Mouse (Mus musculus): ENCODE data around the gene Zfp958. TPM values are rescaled to one million over a fixed set of nuclear protein-coding genes. Genes with fewer than 3 reads are reported as not detected.

Gene Zfp958
- total RNA-seq, 1 experiment, result 16.7 TPM

DNA sequence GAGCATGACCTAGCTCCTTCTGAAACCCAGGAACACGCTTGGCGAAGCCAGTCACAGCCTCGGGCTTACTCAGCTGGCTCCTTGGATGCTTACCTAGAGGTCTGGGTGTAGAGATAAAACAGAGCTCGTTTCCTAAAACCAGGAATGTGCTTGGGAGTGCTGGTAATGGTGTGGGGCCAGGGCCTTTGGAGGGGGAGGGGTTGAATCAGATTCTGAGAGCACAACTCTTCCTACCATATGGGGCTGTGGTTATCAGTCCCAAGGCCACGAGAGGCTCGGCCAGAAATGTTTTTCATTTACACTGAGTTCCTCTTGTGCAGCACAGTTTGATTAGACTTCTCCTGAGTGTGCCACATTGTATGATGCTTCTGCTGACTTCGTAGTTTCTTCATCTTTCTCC, 63.6 kb downstream of the Zfp958 start:
- in situ Hi-C loops (cut with MboI; ENCODE audit: low sequenced_read_pairs in 2 of 2, unreplicated experiment in 2 of 2), result no loop called here
- Histone ChIP-seq H3K27ac (ENCODE audit: insufficient read depth, low read depth, low read length, poor library complexity, severe bottlenecking) (no peak overlapping the region; the same call in 1 of the 2 replicates), H3K4me1 (ENCODE audit: control insufficient read depth in 2 of 2, insufficient read depth in 2 of 2, low read length in 2 of 2, poor library complexity in 1 of 2) (no peaks in the 10 kb centered on the region; a peak in 1 of 4 replicates), H3K9ac (ENCODE audit: insufficient read depth, low read depth, low read length, poor library complexity, severe bottlenecking) (peak overlapping the region; percentile 20; the same call in 1 of the 2 replicates), H3K4me3 (ENCODE audit: insufficient read depth in 1 of 2, low read depth in 1 of 2, low read length in 2 of 2, poor library complexity in 1 of 2, severe bottlenecking in 1 of 2) (peak overlapping the region; percentile 86 to 91), H3K9me3 (ENCODE audit: control insufficient read depth, insufficient read depth, low read depth, low read length) (peaks cover 2% of the 10 kb centered on the region; the same call in 1 of the 2 replicates), H3K36me3 (ENCODE audit: control insufficient read depth, insufficient read depth, low read length, poor library complexity, severe bottlenecking) (peaks cover 4% of the 10 kb centered on the region; the same call in 1 of the 2 replicates)
- TF ChIP-seq CHD2 (IDR thresholded peaks at IDR 0.05; ENCODE audit: low read depth, low read length) (no peak), ZC3H11A (IDR thresholded peaks at IDR 0.05; ENCODE audit: borderline replicate concordance, low read depth, low read length) (no peak), MAFK (IDR thresholded peaks at IDR 0.05; ENCODE audit: insufficient read depth, low read depth, low read length) (no peak), ZNF384 (IDR thresholded peaks at IDR 0.05; ENCODE audit: low read depth, low read length) (no peak), HCFC1 (IDR thresholded peaks at IDR 0.05; ENCODE audit: borderline replicate concordance, insufficient read depth, low read length) (no peak)
- DNase-seq (ENCODE audit: low read depth, low spot score), result no peak

GRCm38 (mm10) chr8:4677265-4678217, 64.6 kb downstream of the Zfp958 start:
- H3K4me3 ChIP-seq (ENCODE audit: insufficient read depth in 1 of 2, low read depth in 1 of 2, low read length in 2 of 2, poor library complexity in 1 of 2, severe bottlenecking in 1 of 2), result peak overlapping the region; percentile 86 to 91
- peaks cover 4% of the 10 kb centered on the region; the same call in 1 of the 2 replicates for H3K36me3 ChIP-seq (ENCODE audit: control insufficient read depth, insufficient read depth, low read length, poor library complexity, severe bottlenecking)
- peak; percentile 92 for DNase-seq (ENCODE audit: low read depth, low spot score)
- no peaks in the 10 kb centered on the region; a peak in 1 of 4 replicates for H3K4me1 ChIP-seq (ENCODE audit: control insufficient read depth in 2 of 2, insufficient read depth in 2 of 2, low read length in 2 of 2, poor library complexity in 1 of 2)
- H3K9me3 ChIP-seq (ENCODE audit: control insufficient read depth, insufficient read depth, low read depth, low read length), result peaks cover 2% of the 10 kb centered on the region; the same call in 1 of the 2 replicates
- peak overlapping the region; percentile 88 for H3K9ac ChIP-seq (ENCODE audit: insufficient read depth, low read depth, low read length, poor library complexity, severe bottlenecking)
- H3K27ac ChIP-seq (ENCODE audit: insufficient read depth, low read depth, low read length, poor library complexity, severe bottlenecking), result peak overlapping the region; percentile 92
- in situ Hi-C loops (cut with MboI; ENCODE audit: low sequenced_read_pairs in 2 of 2, unreplicated experiment in 2 of 2), result no loop called here
- peak; percentile 94 for TF ChIP-seq HCFC1 (IDR thresholded peaks at IDR 0.05; ENCODE audit: borderline replicate concordance, insufficient read depth, low read length)
- TF ChIP-seq CHD2 (IDR thresholded peaks at IDR 0.05; ENCODE audit: low read depth, low read length), result peak; percentile 93
- TF ChIP-seq MAFK (IDR thresholded peaks at IDR 0.05; ENCODE audit: insufficient read depth, low read depth, low read length), result no peak
- TF ChIP-seq ZNF384 (IDR thresholded peaks at IDR 0.05; ENCODE audit: low read depth, low read length), result no peak

DNA sequence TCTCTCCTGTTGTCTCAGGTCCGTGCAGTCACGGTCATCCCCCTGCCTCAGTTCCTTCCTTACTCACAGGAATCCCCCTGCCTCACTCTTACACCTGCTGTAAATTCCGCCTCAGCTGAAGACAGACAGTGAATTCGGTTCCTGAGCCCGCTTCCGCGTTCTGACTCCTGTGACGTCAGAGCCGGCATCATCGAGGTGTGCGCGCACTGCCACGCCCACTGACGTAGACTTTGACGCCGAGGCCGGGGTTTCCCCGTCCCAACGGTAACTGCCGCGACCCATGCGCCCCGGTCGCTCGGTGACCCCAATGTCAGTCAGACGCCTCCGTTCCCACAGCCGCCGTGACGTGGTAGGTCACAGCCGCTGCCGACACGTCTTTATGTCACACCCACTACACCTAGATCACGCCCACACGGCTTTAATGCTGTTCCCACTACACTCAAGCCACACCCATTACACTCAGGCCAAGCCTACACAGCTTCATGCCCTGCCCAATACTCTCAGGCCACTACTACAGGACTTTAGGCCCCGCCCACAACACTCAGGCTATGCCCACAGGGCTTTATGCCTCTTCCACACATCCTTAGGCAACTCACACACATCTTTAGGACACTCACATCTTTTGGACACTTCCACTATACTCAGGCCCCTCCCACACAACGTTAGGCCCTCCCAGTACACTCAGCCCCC, 65.4 kb downstream of the Zfp958 start:
- H3K4me1 ChIP-seq (ENCODE audit: control insufficient read depth in 2 of 2, insufficient read depth in 2 of 2, low read length in 2 of 2, poor library complexity in 1 of 2), result no peaks in the 10 kb centered on the region; a peak in 1 of 4 replicates
- peak overlapping the region; percentile 86 for H3K27ac ChIP-seq (ENCODE audit: insufficient read depth, low read depth, low read length, poor library complexity, severe bottlenecking)
- in situ Hi-C loops (cut with MboI; ENCODE audit: low sequenced_read_pairs in 2 of 2, unreplicated experiment in 2 of 2), result no loop called here
- peaks cover 4% of the 10 kb centered on the region; the same call in 1 of the 2 replicates for H3K36me3 ChIP-seq (ENCODE audit: control insufficient read depth, insufficient read depth, low read length, poor library complexity, severe bottlenecking)
- TF ChIP-seq ZNF384 (IDR thresholded peaks at IDR 0.05; ENCODE audit: low read depth, low read length) (no peak), ZC3H11A (IDR thresholded peaks at IDR 0.05; ENCODE audit: borderline replicate concordance, low read depth, low read length) (no peak), HCFC1 (IDR thresholded peaks at IDR 0.05; ENCODE audit: borderline replicate concordance, insufficient read depth, low read length) (no peak), MAFK (IDR thresholded peaks at IDR 0.05; ENCODE audit: insufficient read depth, low read depth, low read length) (no peak), CHD2 (IDR thresholded peaks at IDR 0.05; ENCODE audit: low read depth, low read length) (no peak)
- H3K9me3 ChIP-seq (ENCODE audit: control insufficient read depth, insufficient read depth, low read depth, low read length), result peaks cover 2% of the 10 kb centered on the region; the same call in 1 of the 2 replicates
- H3K4me3 ChIP-seq (ENCODE audit: insufficient read depth in 1 of 2, low read depth in 1 of 2, low read length in 2 of 2, poor library complexity in 1 of 2, severe bottlenecking in 1 of 2), result peak overlapping the region; percentile 83 to 91
- peak overlapping the region; percentile 65 for H3K9ac ChIP-seq (ENCODE audit: insufficient read depth, low read depth, low read length, poor library complexity, severe bottlenecking)
- DNase-seq (ENCODE audit: low read depth, low spot score), result peak; percentile 51

- H3K36me3 ChIP-seq (ENCODE audit: control insufficient read depth, insufficient read depth, low read length, poor library complexity, severe bottlenecking), result peaks cover 4% of the 10 kb centered on the region; the same call in 1 of the 2 replicates
- peaks cover 2% of the 10 kb centered on the region; the same call in 1 of the 2 replicates for H3K9me3 ChIP-seq (ENCODE audit: control insufficient read depth, insufficient read depth, low read depth, low read length)
- DNase-seq (ENCODE audit: low read depth, low spot score), result no peak
- in situ Hi-C loops (cut with MboI; ENCODE audit: low sequenced_read_pairs in 2 of 2, unreplicated experiment in 2 of 2), result no loop called here
- TF ChIP-seq HCFC1 (IDR thresholded peaks at IDR 0.05; ENCODE audit: borderline replicate concordance, insufficient read depth, low read length) (no peak), ZC3H11A (IDR thresholded peaks at IDR 0.05; ENCODE audit: borderline replicate concordance, low read depth, low read length) (no peak), MAFK (IDR thresholded peaks at IDR 0.05; ENCODE audit: insufficient read depth, low read depth, low read length) (no peak), ZNF384 (IDR thresholded peaks at IDR 0.05; ENCODE audit: low read depth, low read length) (no peak), CHD2 (IDR thresholded peaks at IDR 0.05; ENCODE audit: low read depth, low read length) (no peak)
- H3K4me1 ChIP-seq (ENCODE audit: control insufficient read depth in 2 of 2, insufficient read depth in 2 of 2, low read length in 2 of 2, poor library complexity in 1 of 2), result no peaks in the 10 kb centered on the region; a peak in 1 of 4 replicates
- peak overlapping the region; percentile 86; the same call in 1 of the 2 replicates for H3K27ac ChIP-seq (ENCODE audit: insufficient read depth, low read depth, low read length, poor library complexity, severe bottlenecking)
- no peak overlapping the region for H3K9ac ChIP-seq (ENCODE audit: insufficient read depth, low read depth, low read length, poor library complexity, severe bottlenecking)
- peak overlapping the region in 1 of 2 experiments; percentile 83; a peak in 2 of 4 replicates for H3K4me3 ChIP-seq (ENCODE audit: insufficient read depth in 1 of 2, low read depth in 1 of 2, low read length in 2 of 2, poor library complexity in 1 of 2, severe bottlenecking in 1 of 2)
Observed at GRCm38 (mm10) chr8:4678908-4679545, 66.1 kb downstream of the Zfp958 start.
